Mouse (Mus musculus): ENCODE measurements at regions not wholly inside any gene's neighbourhood (a gene's known extent, or its start where the extent isn't known, plus 50 kb on each side); places are given as distances from the start of the nearest gene placed in this dataset.

- TF ChIP-seq POLR2A (IDR thresholded peaks at IDR 0.05; ENCODE audit: extremely low read depth, insufficient read depth, low read length), result no peak
- TF ChIP-seq CTCF (IDR thresholded peaks at IDR 0.05; ENCODE audit: extremely low read depth, insufficient read depth, low read length), result no peak
- no peak overlapping the region for H3K27ac ChIP-seq (ENCODE audit: insufficient read depth, low read length)
- H3K4me1 ChIP-seq (ENCODE audit: control insufficient read depth, insufficient read depth, low read length), result no peaks in the 10 kb centered on the region
- no peak overlapping the region for H3K4me3 ChIP-seq (ENCODE audit: insufficient read depth, low read length)
These were observed 327.8 kb upstream of the Sox11 start for GRCm38 (mm10) chr12:27670190-27670589.

GRCm38 (mm10) chr12:27669542-27669941 is 327.2 kb upstream of the Sox11 start:
- Histone ChIP-seq H3K4me3 (ENCODE audit: insufficient read depth, low read length) (no peak overlapping the region), H3K4me1 (ENCODE audit: control insufficient read depth, insufficient read depth, low read length) (no peaks in the 10 kb centered on the region), H3K27ac (ENCODE audit: insufficient read depth, low read length) (no peak overlapping the region)
- TF ChIP-seq CTCF (IDR thresholded peaks at IDR 0.05; ENCODE audit: extremely low read depth, insufficient read depth, low read length) (no peak), POLR2A (IDR thresholded peaks at IDR 0.05; ENCODE audit: extremely low read depth, insufficient read depth, low read length) (no peak)

GRCm38 (mm10) chr12:27666456-27666855 is 324.1 kb upstream of the Sox11 start:
- Histone ChIP-seq H3K27ac (ENCODE audit: insufficient read depth, low read length) (no peak overlapping the region), H3K4me3 (ENCODE audit: insufficient read depth, low read length) (no peak overlapping the region), H3K4me1 (ENCODE audit: control insufficient read depth, insufficient read depth, low read length) (no peaks in the 10 kb centered on the region)
- TF ChIP-seq POLR2A (IDR thresholded peaks at IDR 0.05; ENCODE audit: extremely low read depth, insufficient read depth, low read length), result no peak
- TF ChIP-seq CTCF (IDR thresholded peaks at IDR 0.05; ENCODE audit: extremely low read depth, insufficient read depth, low read length), result no peak

- no peak for TF ChIP-seq CTCF (IDR thresholded peaks at IDR 0.05; ENCODE audit: extremely low read depth, insufficient read depth, low read length)
- TF ChIP-seq POLR2A (IDR thresholded peaks at IDR 0.05; ENCODE audit: extremely low read depth, insufficient read depth, low read length), result no peak
- Histone ChIP-seq H3K27ac (ENCODE audit: insufficient read depth, low read length) (no peak overlapping the region), H3K4me3 (ENCODE audit: insufficient read depth, low read length) (no peak overlapping the region), H3K4me1 (ENCODE audit: control insufficient read depth, insufficient read depth, low read length) (no peaks in the 10 kb centered on the region)
These were observed 320.8 kb upstream of the Sox11 start for GRCm38 (mm10) chr12:27663126-27663525.

- H3K4me3 ChIP-seq (ENCODE audit: insufficient read depth, low read length), result no peak overlapping the region
- H3K4me1 ChIP-seq (ENCODE audit: control insufficient read depth, insufficient read depth, low read length), result no peaks in the 10 kb centered on the region
- TF ChIP-seq POLR2A (IDR thresholded peaks at IDR 0.05; ENCODE audit: extremely low read depth, insufficient read depth, low read length) (no peak), CTCF (IDR thresholded peaks at IDR 0.05; ENCODE audit: extremely low read depth, insufficient read depth, low read length) (no peak)
- no peak overlapping the region for H3K27ac ChIP-seq (ENCODE audit: insufficient read depth, low read length)
These were observed 320.3 kb upstream of the Sox11 start for GRCm38 (mm10) chr12:27662723-27663122.

- H3K4me1 ChIP-seq (ENCODE audit: control insufficient read depth, insufficient read depth, low read length), result no peaks in the 10 kb centered on the region
- no peak overlapping the region for H3K4me3 ChIP-seq (ENCODE audit: insufficient read depth, low read length)
- no peak overlapping the region for H3K27ac ChIP-seq (ENCODE audit: insufficient read depth, low read length)
- TF ChIP-seq POLR2A (IDR thresholded peaks at IDR 0.05; ENCODE audit: extremely low read depth, insufficient read depth, low read length) (no peak), CTCF (IDR thresholded peaks at IDR 0.05; ENCODE audit: extremely low read depth, insufficient read depth, low read length) (no peak)
These were observed 315.2 kb upstream of the Sox11 start for GRCm38 (mm10) chr12:27657536-27657935.

GRCm38 (mm10) chr12:27653541-27653940 is 311.2 kb upstream of the Sox11 start:
- no peak overlapping the region for H3K4me3 ChIP-seq (ENCODE audit: insufficient read depth, low read length)
- H3K4me1 ChIP-seq (ENCODE audit: control insufficient read depth, insufficient read depth, low read length), result no peaks in the 10 kb centered on the region
- no peak overlapping the region for H3K27ac ChIP-seq (ENCODE audit: insufficient read depth, low read length)
- TF ChIP-seq CTCF (IDR thresholded peaks at IDR 0.05; ENCODE audit: extremely low read depth, insufficient read depth, low read length), result no peak
- TF ChIP-seq POLR2A (IDR thresholded peaks at IDR 0.05; ENCODE audit: extremely low read depth, insufficient read depth, low read length), result no peak

GRCm38 (mm10) chr12:27648602-27649001 is 306.2 kb upstream of the Sox11 start:
- Histone ChIP-seq H3K4me3 (ENCODE audit: insufficient read depth, low read length) (no peak overlapping the region), H3K27ac (ENCODE audit: insufficient read depth, low read length) (no peak overlapping the region), H3K4me1 (ENCODE audit: control insufficient read depth, insufficient read depth, low read length) (no peaks in the 10 kb centered on the region)
- TF ChIP-seq CTCF (IDR thresholded peaks at IDR 0.05; ENCODE audit: extremely low read depth, insufficient read depth, low read length) (no peak), POLR2A (IDR thresholded peaks at IDR 0.05; ENCODE audit: extremely low read depth, insufficient read depth, low read length) (no peak)

- no peak overlapping the region for H3K27ac ChIP-seq (ENCODE audit: insufficient read depth, low read length)
- no peak overlapping the region for H3K4me3 ChIP-seq (ENCODE audit: insufficient read depth, low read length)
- no peaks in the 10 kb centered on the region for H3K4me1 ChIP-seq (ENCODE audit: control insufficient read depth, insufficient read depth, low read length)
- TF ChIP-seq POLR2A (IDR thresholded peaks at IDR 0.05; ENCODE audit: extremely low read depth, insufficient read depth, low read length) (no peak), CTCF (IDR thresholded peaks at IDR 0.05; ENCODE audit: extremely low read depth, insufficient read depth, low read length) (no peak)
These were observed 304.3 kb upstream of the Sox11 start for GRCm38 (mm10) chr12:27646497-27647307.

- TF ChIP-seq CTCF (IDR thresholded peaks at IDR 0.05; ENCODE audit: extremely low read depth, insufficient read depth, low read length) (no peak), POLR2A (IDR thresholded peaks at IDR 0.05; ENCODE audit: extremely low read depth, insufficient read depth, low read length) (no peak)
- H3K27ac ChIP-seq (ENCODE audit: insufficient read depth, low read length), result no peak overlapping the region
- no peaks in the 10 kb centered on the region for H3K4me1 ChIP-seq (ENCODE audit: control insufficient read depth, insufficient read depth, low read length)
- H3K4me3 ChIP-seq (ENCODE audit: insufficient read depth, low read length), result no peak overlapping the region
These were observed 277.2 kb upstream of the Sox11 start for GRCm38 (mm10) chr12:27619616-27620015.

Measured in cortical plate, adult 2 months (tissue).